Mouse (Mus musculus) heart, postnatal 36 days (tissue): ENCODE data around the gene Slc30a10. TPM values are rescaled to one million over a fixed set of nuclear protein-coding genes. Genes with fewer than 3 reads are reported as not detected.

Source experiments
- DNase-seq, 2 experiments: peaks; one replicate each; pipeline ENCODE4 v3.0.0; 2021 to 2022
- intact Hi-C: fragments of 180-260 bp; cut with DNase I; formaldehyde crosslinking; loops from one replicate; pipeline ENCODE4 v1.15.1; 2025
- total RNA-seq, 2 experiments: library from RNA; stranded (reverse); gene quantifications; 2 replicates each; pipeline ENCODE4 v1.2.3; 2021

Gene Slc30a10
- total RNA-seq, 2 experiments from 2014 or later = not detected

- intact Hi-C loops = no loop called here
These were observed 56.7 kb downstream of the Slc30a10 start for GRCm38 (mm10) chr1:185511306-185511705.

GRCm38 (mm10) chr1:185515526-185515979 is 60.9 kb downstream of the Slc30a10 start:
- DNase-seq = no peak
- intact Hi-C loops = no loop called here

More at GRCm38 (mm10) chr1:185511306-185511705, 56.7 kb downstream of the Slc30a10 start:
- no peak for DNase-seq

- intact Hi-C loops = no loop called here
- DNase-seq = no peak
These were observed 61.4 kb downstream of the Slc30a10 start for GRCm38 (mm10) chr1:185516041-185516440.

GRCm38 (mm10) chr1:185517566-185517965 is 62.9 kb downstream of the Slc30a10 start:
- DNase-seq = peak in 1 of 2 experiments; percentile 7

More at GRCm38 (mm10) chr1:185517566-185517965, 62.9 kb downstream of the Slc30a10 start:
- intact Hi-C loops = no loop called here

Other genes starting within 250 kb of the Slc30a10 start
- 10 to 100 TPM; 81.2 to 83.4 TPM for gene Iars2, start 125.5 kb upstream of the Slc30a10 start, total RNA-seq
- gene Bpnt1, start 122.7 kb upstream of the Slc30a10 start, total RNA-seq = 10 to 100 TPM; 23.4 to 27.0 TPM
- 10 to 100 TPM; 78.7 to 85.3 TPM for gene Eprs, start 91.8 kb upstream of the Slc30a10 start, total RNA-seq